8 mouse cellular contexts compared by ENCODE assay signal in genomic region chr13:34003058-34003457, GRCm38 (mm10). TPM values are rescaled to one million over a fixed set of nuclear protein-coding genes. Genes with fewer than 3 reads are reported as not detected.
A peak's percentile ranks its signal among the peaks of the same experiment; 100 is the strongest.
DNase-seq lines count a peak whose midpoint lies in the region; ATAC-seq and TF ChIP-seq lines count a peak whose summit lies in the region.

No protein-coding gene starts in this region.

- no peaks in the 10 kb centered on the region for H3K27me3 ChIP-seq in limb, embryonic 12.5 days
- H3K27me3 ChIP-seq in neural tube, embryonic 12.5 days (replicated peaks), result no peaks in the 10 kb centered on the region

- WGBS in limb, embryonic 12.5 days, result 8% methylated on average over 5 of the region's 5 CpGs
- WGBS in neural tube, embryonic 12.5 days, result 11% methylated on average over 5 of the region's 5 CpGs

- peak overlapping the region; percentile 97 for H3K27ac ChIP-seq in gastrocnemius, adult 2 months
- H3K27ac ChIP-seq in embryonic fibroblast, embryonic 13.5 days (ENCODE audit: insufficient read depth, low read length), result no peak overlapping the region
- no peak overlapping the region for H3K27ac ChIP-seq in limb, embryonic 12.5 days
- H3K27ac ChIP-seq in neural tube, embryonic 12.5 days, result no peak overlapping the region

- no peak for DNase-seq in gastrocnemius, adult 2 months
- no peak for DNase-seq in gastrocnemius, postnatal 4 days (ENCODE audit: low spot score in 2 of 2)
- peak; percentile 22 for DNase-seq in 3T3-L1 (ENCODE audit: low read depth, low spot score)
- no peak for DNase-seq in embryo, embryonic 9.5 days (ENCODE audit: extremely low spot score)
- no peak for DNase-seq in right cerebral cortex, adult 18-20 months

- no peaks in the 10 kb centered on the region; the same call in none of the 2 replicates for H3K4me1 ChIP-seq in embryonic fibroblast, embryonic 13.5 days (ENCODE audit: control insufficient read depth, insufficient read depth, low read length)
- peaks cover 5% of the 10 kb centered on the region; the same call in 1 of the 2 replicates for H3K4me1 ChIP-seq in limb, embryonic 12.5 days (replicated peaks)
- 0 out of 2 replicates have a peak, but pooled peaks cover 8% of the 10 kb centered on the region for H3K4me1 ChIP-seq in neural tube, embryonic 12.5 days

- H3K9me3 ChIP-seq in limb, embryonic 12.5 days, result no peaks in the 10 kb centered on the region
- no peaks in the 10 kb centered on the region for H3K9me3 ChIP-seq in neural tube, embryonic 12.5 days

- TF ChIP-seq CTCF in gastrocnemius, adult 2 months (IDR thresholded peaks at IDR 0.05), result no peak
- TF ChIP-seq CTCF in embryonic fibroblast, embryonic 13.5 days (IDR thresholded peaks at IDR 0.05; ENCODE audit: borderline replicate concordance, insufficient read depth, low read length), result no peak

- no peaks in the 10 kb centered on the region for H3K36me3 ChIP-seq in limb, embryonic 12.5 days
- H3K36me3 ChIP-seq in neural tube, embryonic 12.5 days, result no peaks in the 10 kb centered on the region

- peak overlapping the region; percentile 85 for H3K4me3 ChIP-seq in gastrocnemius, adult 2 months
- peak overlapping the region; percentile 76 for H3K4me3 ChIP-seq in embryonic fibroblast, embryonic 13.5 days (ENCODE audit: insufficient read depth, low read length)
- peak overlapping the region; percentile 97 for H3K4me3 ChIP-seq in limb, embryonic 12.5 days (replicated peaks)
- peak overlapping the region; percentile 94 for H3K4me3 ChIP-seq in neural tube, embryonic 12.5 days

- H3K4me2 ChIP-seq in limb, embryonic 12.5 days, result peak overlapping the region; percentile 81
- peak overlapping the region; percentile 80 for H3K4me2 ChIP-seq in neural tube, embryonic 12.5 days (replicated peaks)

- H3K9ac ChIP-seq in limb, embryonic 12.5 days (replicated peaks), result peak overlapping the region; percentile 50
- peak overlapping the region; percentile 94 for H3K9ac ChIP-seq in neural tube, embryonic 12.5 days

- no peak for TF ChIP-seq POLR2A in embryonic fibroblast, embryonic 13.5 days (IDR thresholded peaks at IDR 0.05; ENCODE audit: low read depth, low read length)

- no peak for ATAC-seq in limb, embryonic 12.5 days (ENCODE audit: insufficient number of reproducible peaks, insufficient read depth, low FRiP score, low TSS enrichment, low read depth)
- peak; percentile 3; the same call in 1 of the 2 replicates for ATAC-seq in neural tube, embryonic 12.5 days (ENCODE audit: low FRiP score, low read depth)

- intact Hi-C loops in gastrocnemius, adult 2 months (cut with DNase I), result no loop called here

RNA-seq across cellular contexts. Expression of gene Serpinb6a, which starts 0.5 kb away (rescaled TPM):
- 100 to 1,000 TPM in 1 of 2 experiments, 10 to 100 TPM in 1; 93.9 to 299 TPM for total RNA-seq in gastrocnemius, adult 2 months (2021)
- 10 to 100 TPM; 77.8 to 80.1 TPM for total RNA-seq in gastrocnemius, postnatal 4 days (2021)
- 299 and 405 TPM in 2 replicates for polyA plus RNA-seq in embryonic fibroblast, embryonic 13.5 days (2011; ENCODE audit: insufficient read length, low read depth, missing spikeins)
- polyA plus RNA-seq in limb, embryonic 12.5 days (2016; fragmentation: Nextera tagmentation; extraction: Ambion mirVana), result 55.4 and 60.9 TPM in 2 replicates
- polyA plus RNA-seq in neural tube, embryonic 12.5 days (2016; fragmentation: Nextera tagmentation; extraction: Ambion mirVana), result 36.3 and 38.8 TPM in 2 replicates

RNA-seq across cellular contexts. Expression of gene Ripk1, which starts 0.9 kb away (rescaled TPM):
- total RNA-seq in gastrocnemius, adult 2 months (2021), result 1 to 10 TPM; 3.6 to 4.1 TPM
- 10 to 100 TPM; 15.0 to 17.2 TPM for total RNA-seq in gastrocnemius, postnatal 4 days (2021)
- polyA plus RNA-seq in embryonic fibroblast, embryonic 13.5 days (2011; ENCODE audit: insufficient read length, low read depth, missing spikeins), result 41.2 and 43.4 TPM in 2 replicates
- polyA plus RNA-seq in limb, embryonic 12.5 days (2016; fragmentation: Nextera tagmentation; extraction: Ambion mirVana), result 12.7 and 15.6 TPM in 2 replicates
- 8.7 and 10.4 TPM in 2 replicates for polyA plus RNA-seq in neural tube, embryonic 12.5 days (2016; fragmentation: Nextera tagmentation; extraction: Ambion mirVana)

RNA-seq across cellular contexts. Expression of gene Bphl, which starts 34.3 kb away (rescaled TPM):
- total RNA-seq in gastrocnemius, adult 2 months (2021), result 10 to 100 TPM; 22.4 to 25.5 TPM
- total RNA-seq in gastrocnemius, postnatal 4 days (2021), result 10 to 100 TPM; 23.2 to 34.9 TPM
- polyA plus RNA-seq in embryonic fibroblast, embryonic 13.5 days (2011; ENCODE audit: insufficient read length, low read depth, missing spikeins), result 38.4 and 45.9 TPM in 2 replicates
- 46.1 and 46.2 TPM in 2 replicates for polyA plus RNA-seq in limb, embryonic 12.5 days (2016; fragmentation: Nextera tagmentation; extraction: Ambion mirVana)
- polyA plus RNA-seq in neural tube, embryonic 12.5 days (2016; fragmentation: Nextera tagmentation; extraction: Ambion mirVana), result 34.3 and 35.4 TPM in 2 replicates

RNA-seq across cellular contexts. Expression of gene Nqo2, which starts 38.6 kb away (rescaled TPM):
- 10 to 100 TPM in 1 of 2 experiments, 1 to 10 TPM in 1; 10.0 to 18.4 TPM for total RNA-seq in gastrocnemius, adult 2 months (2021)
- 10 to 100 TPM; 13.7 to 16.0 TPM for total RNA-seq in gastrocnemius, postnatal 4 days (2021)
- 20.9 and 22.2 TPM in 2 replicates for polyA plus RNA-seq in embryonic fibroblast, embryonic 13.5 days (2011; ENCODE audit: insufficient read length, low read depth, missing spikeins)
- polyA plus RNA-seq in limb, embryonic 12.5 days (2016; fragmentation: Nextera tagmentation; extraction: Ambion mirVana), result 14.1 and 16.6 TPM in 2 replicates
- 13.9 and 18.9 TPM in 2 replicates for polyA plus RNA-seq in neural tube, embryonic 12.5 days (2016; fragmentation: Nextera tagmentation; extraction: Ambion mirVana)
